Mouse (Mus musculus) lung, adult 2 months (tissue): ENCODE results near the gene BC037034.

ENCODE experiments used
- CTCF ChIP-seq: fragments of 200-500 bp; IDR thresholded peaks from 2 replicates; pipeline ENCODE4 v1.5.1; 2011; ENCODE audit warnings: mild to moderate bottlenecking, low read length, control low read depth; ENCODE audit not compliant: insufficient read depth
- POLR2A ChIP-seq: fragments of 200-500 bp; IDR thresholded peaks from 2 replicates; pipeline ENCODE4 v1.6.1; 2011; ENCODE audit warnings: low read depth, mild to moderate bottlenecking, control low read depth, low read length, borderline replicate concordance; ENCODE audit errors: extremely low read depth

- no peak for TF ChIP-seq CTCF
- TF ChIP-seq POLR2A = no peak
These were observed 1.1 kb downstream of the BC037034 start for GRCm38 (mm10) chr5:138262582-138263240.
